Mouse (Mus musculus) heart, postnatal 36 days (tissue): ENCODE measurements around the gene Usp32. TPM values are rescaled to one million over a fixed set of nuclear protein-coding genes. Genes with fewer than 3 reads are reported as not detected.
A peak's percentile ranks its signal among the peaks of the same experiment; 100 is the strongest.

Experiments
- DNase-seq, 2 experiments: peaks; one replicate each; pipeline ENCODE4 v3.0.0; 2021 to 2022
- intact Hi-C: fragments of 180-260 bp; cut with DNase I; formaldehyde crosslinking; loops from one replicate; pipeline ENCODE4 v1.15.1; 2025
- total RNA-seq, 2 experiments: library from RNA; stranded (reverse); gene quantifications; 2 replicates each; pipeline ENCODE4 v1.2.3; 2021

The Usp32 gene
- total RNA-seq, 2 experiments from 2014 or later = 20.2 to 22.6 TPM

- intact Hi-C loops = no loop called here
- peak in 1 of 2 experiments; percentile 42 for DNase-seq
Measured at GRCm38 (mm10) chr11:84957591-84958270, 182.2 kb downstream of the Usp32 start, which contains the start of gene Car4. TSS of gene Car4 (plus strand) at chr11:84957786.

- intact Hi-C loops = no loop called here
- no peak for DNase-seq
Measured at GRCm38 (mm10) chr11:84957171-84957570, 182.8 kb downstream of the Usp32 start.

GRCm38 (mm10) chr11:84956400-84956799 is 183.6 kb downstream of the Usp32 start:
- intact Hi-C loops = no loop called here
- no peak for DNase-seq

GRCm38 (mm10) chr11:84952611-84953010 is 187.3 kb downstream of the Usp32 start:
- intact Hi-C loops = no loop called here
- DNase-seq = no peak

- intact Hi-C loops = no loop called here
- DNase-seq = no peak
Measured at GRCm38 (mm10) chr11:84948526-84948925, 191.4 kb downstream of the Usp32 start.

- intact Hi-C loops = no loop called here
- no peak for DNase-seq
Measured at GRCm38 (mm10) chr11:84948114-84948513, 191.8 kb downstream of the Usp32 start.

- intact Hi-C loops = no loop called here
- no peak for DNase-seq
Measured at GRCm38 (mm10) chr11:84947206-84947605, 192.8 kb downstream of the Usp32 start.

- intact Hi-C loops = no loop called here
Measured at GRCm38 (mm10) chr11:84945841-84946240, 194.1 kb downstream of the Usp32 start.

GRCm38 (mm10) chr11:84944639-84945435 is 195.1 kb downstream of the Usp32 start:
- intact Hi-C loops = no loop called here
- DNase-seq = no peak

More at GRCm38 (mm10) chr11:84945841-84946240, 194.1 kb downstream of the Usp32 start:
- no peak for DNase-seq

- peak; percentile 29 to 45 for DNase-seq
- intact Hi-C loops = no loop called here
Measured at GRCm38 (mm10) chr11:84943948-84944347, 196.0 kb downstream of the Usp32 start.

- DNase-seq = no peak
- intact Hi-C loops = no loop called here
Measured at GRCm38 (mm10) chr11:84940140-84940539, 199.8 kb downstream of the Usp32 start.

- no peak for DNase-seq
- intact Hi-C loops = no loop called here
Measured at GRCm38 (mm10) chr11:84939508-84940053, 200.4 kb downstream of the Usp32 start.

Other genes starting within 250 kb of the Usp32 start
- 10 to 100 TPM in 1 of 2 experiments, 1 to 10 TPM in 1; 8.8 to 10.5 TPM for gene Znhit3, start 223.8 kb downstream of the Usp32 start, total RNA-seq
- 10 to 100 TPM; 36.6 to 67.0 TPM for gene Car4, start 182.4 kb downstream of the Usp32 start, total RNA-seq
- gene 1700125H20Rik, start 30.2 kb upstream of the Usp32 start, total RNA-seq = not detected
- gene Appbp2, start 95.0 kb upstream of the Usp32 start, total RNA-seq = 10 to 100 TPM; 14.7 to 16.8 TPM
- 10 to 100 TPM; 10.5 to 11.3 TPM for gene Ppm1d, start 171.1 kb upstream of the Usp32 start, total RNA-seq
- gene Bcas3, start 213.0 kb upstream of the Usp32 start, total RNA-seq = 10 to 100 TPM; 35.8 to 48.8 TPM